Mouse (Mus musculus): ENCODE results near the gene Foxr1. TPM values are rescaled to one million over a fixed set of nuclear protein-coding genes. Genes with fewer than 3 reads are reported as not detected.

Foxr1 gene
- total RNA-seq, 1 experiment from 2014 or later = not detected

Small RNA genes lying within 50 kb of the gene (microRNA-seq; reads per million reads assigned to microRNA genes)
- 0.34 to 2.5 reads per million in 2 experiments for gene Mir7085

Other genes starting within 250 kb of the Foxr1 start
- 32.7 and 36.2 TPM in 2 replicates for gene Cbl, start 207.1 kb downstream of the Foxr1 start, total RNA-seq (2021)
- 2.0 and 3.7 TPM in 2 replicates for gene Ccdc153, start 200.5 kb downstream of the Foxr1 start, total RNA-seq (2021)
- gene Pdzd3, start 189.7 kb downstream of the Foxr1 start, total RNA-seq (2021) = 0.27 TPM in 1 of 2 replicates, not detected in the other
- 18.5 and 34.8 TPM in 2 replicates for gene Nlrx1, start 172.5 kb downstream of the Foxr1 start, total RNA-seq (2021)
- 39.1 and 43.4 TPM in 2 replicates for gene Abcg4, start 152.5 kb downstream of the Foxr1 start, total RNA-seq (2021)
- 23.6 and 29.3 TPM in 2 replicates for gene Hinfp, start 135.5 kb downstream of the Foxr1 start, total RNA-seq (2021)
- 43.3 and 48.8 TPM in 2 replicates for gene C2cd2l, start 120.9 kb downstream of the Foxr1 start, total RNA-seq (2021)
- gene Dpagt1, start 115.1 kb downstream of the Foxr1 start, total RNA-seq (2021) = 34.3 and 34.5 TPM in 2 replicates
- gene H2afx, start 106.4 kb downstream of the Foxr1 start, total RNA-seq (2021) = 56.5 and 65.2 TPM in 2 replicates
- 81.2 and 102 TPM in 2 replicates for gene Hmbs, start 96.9 kb downstream of the Foxr1 start, total RNA-seq (2021)
- gene Vps11, start 79.5 kb downstream of the Foxr1 start, total RNA-seq (2021) = 52.4 and 74.6 TPM in 2 replicates
- gene Hyou1, start 61.6 kb downstream of the Foxr1 start, total RNA-seq (2021) = 144 and 148 TPM in 2 replicates
- gene Slc37a4, start 44.3 kb downstream of the Foxr1 start, total RNA-seq (2021) = 21.4 and 27.1 TPM in 2 replicates
- gene Rps25, start 34.0 kb downstream of the Foxr1 start, total RNA-seq (2021) = 1,083 and 1,176 TPM in 2 replicates
- gene Trappc4, start 33.5 kb downstream of the Foxr1 start, total RNA-seq (2021) = 89.7 and 92.0 TPM in 2 replicates
- gene Ccdc84, start 22.6 kb downstream of the Foxr1 start, total RNA-seq (2021) = 20.4 and 21.9 TPM in 2 replicates
- not detected in 2 replicates for gene Upk2, start 13.8 kb upstream of the Foxr1 start, total RNA-seq (2021)
- 56.0 and 82.0 TPM in 2 replicates for gene Bcl9l, start 41.7 kb upstream of the Foxr1 start, total RNA-seq (2021)
- gene Cxcr5, start 120.7 kb upstream of the Foxr1 start, total RNA-seq (2021) = 0.18 TPM in 1 of 2 replicates, not detected in the other
- 126 and 145 TPM in 2 replicates for gene Ddx6, start 163.8 kb upstream of the Foxr1 start, total RNA-seq (2021)
- not detected in 2 replicates for gene Treh, start 232.1 kb upstream of the Foxr1 start, total RNA-seq (2021)